Mouse (Mus musculus) layer of hippocampus, postnatal 14 days (tissue): ENCODE results near the gene Paqr7. TPM values are rescaled to one million over a fixed set of nuclear protein-coding genes. Genes with fewer than 3 reads are reported as not detected.

Experiments used
- DNase-seq, 2 experiments: peaks; one replicate each; pipeline ENCODE4 v3.0.0; 2021 to 2022; ENCODE audit warnings: low spot score in 2 of 2, mixed read lengths in 1 of 2
- total RNA-seq, 2 experiments: library from RNA; stranded (reverse); gene quantifications; 2 replicates each; pipeline ENCODE4 v1.2.3; 2021

Gene Paqr7
- total RNA-seq, 2 experiments from 2014 or later, result 47.7 to 54.8 TPM

DNA sequence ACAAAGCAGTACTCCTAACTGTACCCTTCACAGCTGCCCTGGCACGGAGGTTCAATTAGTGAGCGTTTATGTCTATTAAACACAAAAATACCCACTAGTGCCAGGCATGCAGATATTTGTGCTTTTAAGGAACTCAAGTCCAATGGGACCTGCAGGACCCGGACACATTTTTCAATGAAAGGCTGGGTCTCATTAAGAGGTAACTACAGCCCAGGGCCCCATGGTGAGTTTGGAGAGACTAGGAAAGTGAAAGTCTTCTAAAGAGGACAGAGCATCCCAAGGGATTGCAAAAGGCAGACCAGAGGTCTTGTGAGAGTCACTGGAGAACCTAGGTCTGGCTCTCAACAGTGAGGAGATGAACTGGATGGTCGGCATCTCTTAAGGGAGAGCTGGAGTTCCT, 36.9 kb downstream of the Paqr7 start:
- DNase-seq, result no peak

DNA sequence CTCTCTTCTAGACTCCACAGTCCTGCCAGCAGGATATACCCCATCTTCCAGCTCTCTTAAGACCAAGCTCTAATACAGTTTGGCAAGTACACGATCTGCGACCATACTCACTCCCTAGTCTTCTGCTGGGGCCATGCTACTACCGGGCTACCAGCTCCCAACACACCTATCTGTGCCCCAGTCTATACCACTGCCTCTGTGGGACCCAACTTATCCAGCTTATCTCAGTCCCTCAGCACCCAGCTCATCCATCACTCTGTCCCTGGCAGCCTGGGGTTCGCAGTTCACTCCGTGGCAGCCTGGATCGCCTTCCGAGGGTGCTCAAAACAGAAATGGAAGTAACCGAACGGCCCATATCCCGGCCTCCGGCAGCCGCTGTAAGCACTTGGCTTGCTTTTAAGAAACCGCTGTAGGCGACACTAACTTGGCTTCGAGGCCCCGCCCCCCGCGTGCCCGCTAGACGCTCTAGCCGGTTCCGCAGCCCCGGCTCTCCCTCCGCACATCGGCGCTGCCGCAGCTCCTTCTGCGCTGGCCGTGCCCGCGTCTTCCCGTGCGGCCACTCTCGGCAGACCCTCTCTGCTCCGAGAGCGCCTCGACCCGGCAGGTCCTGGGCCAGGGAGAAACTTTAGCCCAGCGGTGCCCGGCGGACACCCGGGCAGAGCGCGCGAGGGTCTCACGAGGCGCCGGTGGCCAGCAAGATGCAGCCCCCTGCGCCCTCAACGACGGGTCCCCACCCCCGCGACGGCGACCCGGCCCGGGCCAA, 37.8 kb downstream of the Paqr7 start:
- peak; percentile 54 to 57 for DNase-seq

DNA sequence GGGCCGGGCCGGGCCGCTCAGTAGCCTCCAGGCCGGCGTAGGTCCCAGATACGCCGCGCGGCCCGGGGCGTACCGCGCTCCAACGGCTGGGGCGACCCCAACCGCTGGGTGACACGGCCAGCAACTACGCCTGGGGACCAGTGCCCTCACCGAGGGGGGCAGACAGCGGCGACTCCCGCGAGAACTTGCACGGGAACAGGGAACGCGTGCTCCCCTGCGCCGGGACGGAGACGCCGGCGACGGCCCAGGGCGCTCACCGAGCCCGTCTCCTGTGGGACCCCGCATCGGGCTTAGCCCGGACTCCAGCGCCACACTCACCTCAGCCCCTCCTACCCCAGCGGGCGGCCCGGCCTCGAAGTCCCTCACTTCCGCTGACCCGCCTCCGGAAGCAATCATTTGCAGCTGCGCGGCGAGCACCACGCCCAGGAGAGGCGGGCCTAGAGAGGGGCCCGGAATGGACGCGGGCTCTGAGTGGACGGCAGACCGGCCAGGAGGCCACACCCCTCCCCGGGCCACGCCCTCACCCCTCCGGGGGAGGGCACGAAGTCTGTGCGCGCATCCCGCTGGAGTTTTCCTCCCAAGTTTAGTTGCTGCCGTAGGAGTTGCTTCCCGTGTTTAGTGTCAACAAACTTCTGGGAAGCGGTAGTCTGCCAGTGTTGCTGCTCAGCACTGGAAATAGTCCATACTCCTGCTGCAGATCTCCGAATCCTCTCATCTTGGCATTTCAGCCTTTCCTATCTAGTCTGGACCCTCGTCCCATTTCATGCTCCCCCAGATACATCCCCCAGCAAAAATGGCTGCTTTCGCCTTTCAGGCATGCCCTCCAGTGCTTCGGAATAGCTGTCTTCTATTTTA, 38.7 kb downstream of the Paqr7 start, which contains the start of gene Mtfr1l:
TSS of gene Mtfr1l (minus strand) at position 456 of the 855 bp plus-strand sequence.
- peak; percentile 96 to 97 for DNase-seq

DNA sequence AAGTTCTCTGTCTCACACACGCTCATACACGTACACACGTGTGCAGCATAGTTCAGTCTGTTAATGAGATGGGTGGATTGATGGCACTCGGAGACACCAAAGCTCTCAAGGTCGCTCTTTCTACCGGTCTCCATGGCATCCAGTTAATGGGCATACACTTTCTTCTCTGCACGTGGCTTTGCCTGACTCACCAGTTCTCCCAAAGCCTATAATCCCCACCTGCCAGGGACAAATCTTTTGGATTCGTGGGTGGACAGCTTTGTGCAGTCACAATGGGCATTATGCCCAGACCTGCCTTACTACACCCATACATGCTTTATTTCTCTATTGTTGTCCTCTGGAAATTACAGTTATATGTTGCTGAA, 39.3 kb downstream of the Paqr7 start:
- DNase-seq, result peak in 1 of 2 experiments; percentile 58

DNA sequence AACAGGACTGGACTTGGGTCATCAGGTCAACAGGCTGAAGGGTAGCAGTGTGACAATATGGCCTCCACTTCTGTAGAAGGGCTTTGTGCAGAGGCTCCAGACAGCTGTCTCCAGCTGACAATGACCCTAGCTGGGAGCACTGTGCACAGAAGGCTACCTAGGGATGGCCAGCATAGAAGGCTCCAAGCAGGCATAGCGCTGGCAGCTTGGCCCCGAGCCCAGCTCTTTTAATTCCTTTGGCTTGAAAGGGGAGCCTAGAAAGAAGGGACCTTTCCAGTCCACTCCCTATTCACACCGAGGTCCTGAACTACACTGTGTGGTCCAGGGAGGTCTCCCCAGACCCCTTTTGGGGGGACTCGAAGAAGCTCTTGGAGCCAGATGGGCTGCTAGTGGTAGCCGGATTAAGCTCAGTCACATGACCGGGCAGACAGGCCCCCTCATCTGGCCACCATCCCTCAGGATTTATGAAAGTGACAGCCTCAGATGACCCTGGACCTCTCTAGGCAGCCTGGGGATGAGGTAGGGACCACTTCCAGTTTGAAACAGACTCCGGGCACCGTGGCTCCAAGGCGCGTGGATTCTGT, 42.6 kb downstream of the Paqr7 start:
- DNase-seq, result no peak

DNA sequence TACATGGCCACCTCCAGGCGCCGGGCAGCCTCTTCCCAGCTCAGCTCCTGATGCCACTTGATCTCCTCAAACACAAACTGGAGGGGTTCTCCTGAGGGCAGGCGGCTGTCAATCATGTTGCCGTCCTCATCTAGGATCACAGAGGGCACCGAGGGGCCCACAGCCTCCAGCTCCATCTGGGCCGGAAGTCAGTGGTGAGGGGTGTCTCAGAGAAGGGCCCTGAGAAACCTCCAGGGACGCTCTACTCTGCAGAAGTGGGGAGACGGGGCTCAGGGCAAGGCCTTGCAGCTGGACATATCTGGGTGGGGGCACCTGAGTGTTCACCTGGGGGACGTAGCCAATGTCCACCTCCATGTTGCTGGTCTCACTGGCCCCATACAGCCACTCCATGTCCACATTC, 46.2 kb downstream of the Paqr7 start:
- no peak for DNase-seq

DNA sequence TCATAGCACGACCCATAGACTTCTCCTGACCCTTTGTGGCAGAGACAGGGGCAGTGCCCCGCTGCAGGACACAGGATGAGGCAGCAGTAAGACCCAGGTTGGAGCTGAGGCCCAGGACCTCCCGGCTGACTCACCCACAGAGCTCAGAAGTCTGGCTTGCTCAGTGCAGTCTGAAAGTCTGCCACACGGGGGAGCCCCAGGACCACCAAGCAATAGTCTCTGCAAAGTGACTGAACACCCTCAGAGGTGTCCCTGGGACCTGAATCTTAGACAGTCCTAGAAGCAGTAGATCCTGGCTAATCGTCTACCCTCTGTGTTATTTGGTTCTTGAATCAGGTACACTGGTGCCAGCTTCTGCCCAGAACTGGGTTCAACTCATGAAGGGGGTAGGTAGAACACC, 46.8 kb downstream of the Paqr7 start:
- DNase-seq, result peak; percentile 92 to 93

DNA sequence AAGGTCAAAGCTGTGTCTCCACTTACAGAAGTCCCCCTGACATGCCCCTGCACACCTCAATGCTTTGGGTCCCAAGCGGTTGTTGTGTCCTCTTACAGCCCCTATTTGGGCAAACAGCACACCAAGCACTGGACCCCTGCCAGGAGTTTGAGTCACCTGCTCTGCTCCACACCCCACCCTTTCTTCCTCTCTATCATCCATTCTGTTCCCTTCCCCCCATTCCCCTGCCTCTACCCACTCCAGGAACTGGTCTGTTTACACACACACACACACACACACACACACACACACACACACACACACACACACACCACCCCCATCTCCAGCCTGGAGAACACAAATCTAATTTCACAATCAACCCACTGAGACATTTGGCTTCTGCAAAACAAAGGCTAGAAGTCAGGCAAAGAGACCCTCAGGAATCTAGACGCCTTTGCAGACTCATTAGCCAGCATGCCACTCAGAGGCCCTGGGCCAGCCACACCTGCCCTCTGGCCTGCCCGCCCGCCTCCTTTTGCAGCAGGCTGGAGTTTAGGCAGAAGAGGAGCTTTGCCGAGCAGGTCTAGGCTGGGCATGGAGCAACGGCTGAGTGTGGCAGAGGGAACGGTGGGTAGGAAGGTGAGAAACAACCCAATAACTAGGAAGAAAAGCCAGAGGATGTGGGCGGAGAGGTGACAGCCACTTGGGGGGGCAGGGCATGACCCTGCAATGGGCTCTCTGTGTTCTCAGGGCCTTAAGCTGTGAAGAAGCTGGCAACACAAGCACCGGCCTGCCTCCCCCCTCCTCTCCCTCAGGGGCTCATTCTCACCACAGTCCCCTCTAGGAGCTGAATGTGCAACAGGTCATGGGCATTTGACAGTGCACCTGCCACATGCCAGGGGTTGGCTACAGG, 50.6 kb downstream of the Paqr7 start:
- DNase-seq, result no peak

DNA sequence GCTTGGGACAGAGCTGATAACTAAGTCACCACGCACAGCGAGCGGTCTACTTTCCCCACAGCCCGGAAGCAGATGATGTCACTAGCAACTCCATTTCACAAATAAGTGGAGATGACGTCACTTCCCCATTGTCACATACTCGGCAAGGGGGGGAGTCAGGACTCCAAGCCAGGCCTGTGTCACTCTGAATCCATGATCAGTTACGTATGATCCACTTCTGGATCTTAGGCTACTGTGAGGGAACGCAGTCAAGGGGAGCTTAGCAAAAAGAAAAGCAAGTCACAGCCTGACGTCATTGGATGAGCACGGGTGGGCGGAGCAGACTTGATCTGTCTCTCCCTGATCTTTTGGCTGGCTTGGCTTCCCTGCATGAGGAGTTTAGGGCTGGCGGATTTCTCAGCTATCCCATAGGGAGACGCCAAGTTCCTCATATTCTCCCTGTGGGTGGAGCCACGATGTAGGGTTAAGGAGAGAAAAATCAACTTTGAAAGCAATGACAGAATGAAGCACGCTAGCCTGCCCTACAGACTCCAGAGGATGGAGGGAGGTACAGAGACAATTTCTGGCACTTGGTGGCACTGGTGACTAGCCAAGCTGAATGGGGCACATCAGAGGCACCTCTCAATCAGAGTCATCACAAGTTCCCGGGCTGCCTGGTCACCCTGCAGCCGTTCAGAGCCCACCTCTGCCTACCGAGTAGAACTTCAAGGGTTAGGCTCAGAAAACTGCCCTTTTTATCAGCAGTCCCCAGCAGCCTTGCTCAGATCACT, 51.9 kb downstream of the Paqr7 start:
- no peak for DNase-seq

DNA sequence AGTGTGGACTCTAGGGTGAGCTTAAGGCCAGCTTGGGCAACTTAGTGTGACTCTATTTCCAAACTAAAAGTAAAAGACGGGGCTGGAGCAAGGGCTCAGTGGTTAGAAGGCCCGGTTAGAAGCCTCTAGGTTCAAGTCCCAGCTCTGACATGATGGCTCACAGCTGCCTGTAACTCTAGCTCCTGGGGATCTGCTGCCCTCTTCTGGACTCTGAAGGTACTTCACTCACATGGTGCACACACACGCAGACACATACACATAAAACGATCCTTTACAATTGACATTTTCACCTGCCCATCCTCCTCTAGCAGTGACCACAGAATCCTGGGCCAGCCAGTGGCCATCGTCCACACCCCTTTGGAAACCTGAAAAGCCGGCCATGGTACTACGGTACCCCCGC, 53.4 kb downstream of the Paqr7 start:
- no peak for DNase-seq

DNA sequence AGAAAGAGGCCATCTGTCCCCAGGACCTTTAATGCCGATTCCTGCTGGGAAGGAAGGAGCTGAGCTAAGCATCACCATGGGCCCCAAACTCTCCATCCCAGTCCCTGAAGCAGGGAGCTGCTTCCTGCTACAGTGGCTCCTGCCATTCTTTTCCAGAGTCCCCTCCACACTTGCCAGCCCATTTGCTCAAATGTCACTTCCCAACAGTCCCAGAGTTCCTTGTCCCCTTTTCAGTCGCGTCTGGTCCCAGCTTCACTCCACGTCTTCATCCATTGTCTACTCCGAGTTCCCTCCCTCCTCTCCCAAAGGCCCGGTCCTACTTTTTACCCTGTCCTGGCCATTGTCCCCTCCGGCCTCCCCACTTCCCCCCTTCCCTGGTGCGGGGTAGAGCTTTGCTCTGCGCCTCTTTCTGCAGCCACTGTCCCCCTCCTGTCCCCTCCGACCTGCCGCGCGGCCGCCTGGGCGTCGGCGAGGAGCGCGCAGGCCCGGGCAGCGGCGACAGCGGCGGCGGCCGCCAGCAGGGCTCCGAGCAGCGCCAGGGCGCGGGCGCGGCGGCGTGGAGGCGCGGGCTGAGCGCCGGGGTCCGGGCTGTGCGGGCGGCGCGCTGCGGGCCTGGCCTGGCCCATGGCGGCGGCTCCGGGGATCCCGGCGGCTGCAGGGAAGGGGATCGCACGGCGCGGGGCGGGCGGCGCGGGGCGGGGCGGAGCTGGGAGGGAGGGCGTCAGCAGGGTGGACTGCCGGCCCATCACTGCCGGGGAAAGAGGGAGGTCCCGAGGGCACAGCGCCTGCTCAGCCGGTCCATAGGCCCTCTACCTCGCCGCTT, 55.2 kb downstream of the Paqr7 start, which contains the start of gene Selenon:
TSS of gene Selenon (minus strand) at position 673 of the 823 bp plus-strand sequence.
- peak in 1 of 2 experiments; percentile 37 for DNase-seq

DNA sequence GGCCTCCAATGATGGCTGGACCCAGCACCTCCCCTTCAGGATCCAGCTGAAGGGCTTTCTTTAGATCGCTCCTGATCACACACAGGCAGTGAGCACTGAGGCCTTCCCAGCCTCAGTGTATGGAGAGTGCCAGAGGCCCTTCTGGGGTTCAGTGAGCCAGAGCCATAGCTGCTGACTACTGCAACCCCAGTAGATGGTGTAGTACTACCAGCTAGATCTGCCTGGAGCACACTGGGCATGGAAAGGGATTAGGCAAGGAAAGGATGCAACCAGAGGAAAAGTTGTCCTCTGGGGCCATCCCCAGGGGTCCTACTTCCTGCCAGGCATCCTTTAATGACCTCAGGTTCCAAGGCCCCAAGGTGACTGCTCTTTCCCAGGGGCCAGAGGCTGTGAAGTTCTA, 57.1 kb downstream of the Paqr7 start:
- no peak for DNase-seq

DNA sequence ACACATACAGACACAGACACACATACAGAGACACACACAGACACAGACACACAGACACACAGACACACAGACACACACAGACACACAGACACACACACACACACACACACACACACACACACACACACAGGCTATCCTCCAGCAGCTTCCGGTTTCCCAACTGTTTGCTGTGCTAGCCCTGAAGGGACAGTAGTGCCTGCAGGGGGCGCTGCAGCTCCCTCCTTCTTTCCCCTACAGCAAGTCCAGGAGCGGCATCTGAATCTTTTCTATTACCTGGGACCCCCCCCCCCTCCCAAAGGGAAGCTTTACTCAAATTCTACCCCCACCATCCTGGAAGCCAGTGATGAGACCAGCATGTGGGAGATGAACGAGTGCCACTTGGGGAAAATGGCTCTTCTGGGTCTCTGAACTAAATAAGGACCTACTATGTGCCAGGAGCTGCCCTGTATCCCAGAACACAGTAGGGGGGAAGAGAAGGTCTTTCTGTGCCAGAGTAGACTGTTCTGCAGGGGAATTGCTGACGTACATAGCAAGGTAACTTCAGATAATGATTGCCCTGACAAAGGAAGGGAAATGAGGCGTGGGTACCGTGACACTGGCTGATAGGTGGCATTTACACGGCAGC, 59.6 kb downstream of the Paqr7 start:
- no peak for DNase-seq

DNA sequence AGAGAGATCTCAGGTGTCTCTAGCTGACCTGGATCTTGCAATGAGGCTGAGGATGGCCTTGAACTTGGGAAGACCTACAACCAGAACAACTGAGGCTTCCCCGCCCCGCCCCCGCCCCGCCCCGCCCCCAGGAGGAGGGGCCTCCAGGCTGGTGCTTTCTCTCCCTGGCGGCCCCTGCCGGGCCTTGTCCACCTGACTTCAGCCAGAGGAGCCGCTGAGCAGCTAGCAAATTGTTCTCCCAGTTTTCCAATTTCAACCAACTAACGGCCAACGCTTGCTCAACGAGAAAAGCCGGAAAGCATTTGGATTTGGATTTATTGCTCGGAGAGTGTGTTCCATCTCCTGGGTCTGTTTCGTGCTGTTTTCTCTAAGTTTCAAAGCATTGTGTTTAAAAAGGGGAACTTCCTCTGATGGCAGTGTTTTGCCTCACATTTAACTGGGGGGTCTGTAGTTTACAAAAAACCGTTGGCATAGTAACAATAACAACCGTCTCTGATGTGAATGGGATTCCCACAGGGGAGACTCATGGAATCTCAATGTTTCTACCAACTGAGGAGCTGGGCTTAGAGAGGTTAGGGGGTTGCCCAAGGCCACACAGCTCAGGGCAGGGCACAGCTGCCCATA, 61.2 kb downstream of the Paqr7 start:
- no peak for DNase-seq

DNA sequence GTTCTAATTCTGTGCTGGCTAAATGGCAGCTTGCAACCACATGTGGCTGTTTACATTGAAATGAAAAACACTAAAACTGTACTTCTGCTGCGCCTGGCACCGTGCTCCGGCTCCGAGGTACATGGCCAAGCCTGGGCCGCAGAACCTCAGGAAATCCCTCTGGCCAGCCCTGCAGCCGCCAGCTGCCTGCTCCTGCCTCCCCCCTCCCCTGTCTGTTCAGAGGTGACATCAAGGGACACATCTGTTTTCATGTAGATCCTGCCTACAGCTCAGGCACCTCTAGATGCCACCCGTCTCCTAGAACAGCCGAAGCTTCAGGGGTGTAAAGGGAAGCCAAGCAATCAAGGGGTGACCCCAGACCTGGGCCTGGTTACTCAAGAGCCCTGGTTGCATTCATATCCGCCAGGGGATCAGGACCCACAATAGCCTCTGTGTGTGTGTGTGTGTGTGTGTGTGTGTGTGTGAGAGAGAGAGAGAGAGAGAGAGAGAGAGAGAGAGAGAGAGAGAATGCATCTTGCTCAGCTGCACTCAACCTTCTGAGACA, 62.1 kb downstream of the Paqr7 start:
- no peak for DNase-seq

DNA sequence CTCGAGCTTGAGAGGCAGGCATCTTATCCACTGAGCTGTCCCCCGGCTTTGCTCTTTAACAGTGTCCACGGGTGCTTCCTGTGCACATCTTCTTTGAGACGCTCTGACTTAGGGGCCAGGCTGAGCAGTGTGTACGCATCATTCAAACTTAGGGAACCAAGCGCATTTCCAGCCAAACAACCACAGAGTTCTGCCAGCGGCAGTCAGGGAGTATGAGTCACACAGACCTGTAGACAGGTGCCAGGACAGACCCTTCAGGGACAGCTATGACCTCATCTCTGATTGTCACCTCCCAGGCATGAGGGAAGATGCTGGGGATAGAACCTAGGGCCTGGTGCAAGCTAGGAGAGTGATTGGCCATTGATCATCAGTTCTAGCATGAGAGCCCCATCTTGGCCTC, 62.7 kb downstream of the Paqr7 start:
- DNase-seq, result no peak
